Mouse (Mus musculus) gastrocnemius, postnatal 25 days (tissue): ENCODE results near the gene Pi4ka. TPM values are rescaled to one million over a fixed set of nuclear protein-coding genes. Genes with fewer than 3 reads are reported as not detected.

Experiments used
- DNase-seq: peaks from one replicate; pipeline ENCODE4 v3.0.0; 2022
- total RNA-seq, 2 experiments: library from RNA; stranded (reverse); gene quantifications; 1 replicate in 1 of 2; 2 replicates in 1 of 2; pipeline ENCODE4 v1.2.3; 2021

Gene Pi4ka
- total RNA-seq, 2 experiments from 2014 or later = 15.9 to 20.4 TPM

GRCm38 (mm10) chr16:17275721-17276120 lies 130.4 kb downstream of the Pi4ka start, which contains the start of gene Tmem191c:
Gene Tmem191c, plus strand, starts transcription at chr16:17276077.
- no peak for DNase-seq

GRCm38 (mm10) chr16:17271856-17272255 lies 134.3 kb downstream of the Pi4ka start:
- no peak for DNase-seq

- DNase-seq = no peak
Observed at GRCm38 (mm10) chr16:17271124-17271523, 135.0 kb downstream of the Pi4ka start.

GRCm38 (mm10) chr16:17269872-17270271 lies 136.2 kb downstream of the Pi4ka start:
- no peak for DNase-seq

GRCm38 (mm10) chr16:17267937-17268336 lies 138.2 kb downstream of the Pi4ka start:
- no peak for DNase-seq

- DNase-seq = no peak
Observed at GRCm38 (mm10) chr16:17266113-17266512, 140.0 kb downstream of the Pi4ka start.

- no peak for DNase-seq
Observed at GRCm38 (mm10) chr16:17261341-17261740, 144.8 kb downstream of the Pi4ka start.

- DNase-seq = no peak
Observed at GRCm38 (mm10) chr16:17258917-17259316, 147.2 kb downstream of the Pi4ka start.

GRCm38 (mm10) chr16:17257359-17257821 lies 148.7 kb downstream of the Pi4ka start:
- peak; percentile 92 for DNase-seq

- DNase-seq = no peak
Observed at GRCm38 (mm10) chr16:17255270-17255669, 150.8 kb downstream of the Pi4ka start.

GRCm38 (mm10) chr16:17254005-17254597 lies 152.0 kb downstream of the Pi4ka start:
- DNase-seq = no peak

- no peak for DNase-seq
Observed at GRCm38 (mm10) chr16:17252841-17253240, 153.3 kb downstream of the Pi4ka start.

GRCm38 (mm10) chr16:17252086-17252726 lies 153.9 kb downstream of the Pi4ka start:
- DNase-seq = no peak

- DNase-seq = no peak
Observed at GRCm38 (mm10) chr16:17251539-17251938, 154.6 kb downstream of the Pi4ka start.

- DNase-seq = no peak
Observed at GRCm38 (mm10) chr16:17249135-17249534, 157.0 kb downstream of the Pi4ka start.

GRCm38 (mm10) chr16:17247727-17248126 lies 158.4 kb downstream of the Pi4ka start:
- no peak for DNase-seq

GRCm38 (mm10) chr16:17244996-17245395 lies 161.1 kb downstream of the Pi4ka start:
- no peak for DNase-seq

GRCm38 (mm10) chr16:17243731-17244130 lies 162.4 kb downstream of the Pi4ka start:
- no peak for DNase-seq

- DNase-seq = no peak
Observed at GRCm38 (mm10) chr16:17239409-17239808, 166.7 kb downstream of the Pi4ka start.

GRCm38 (mm10) chr16:17237634-17238033 lies 168.5 kb downstream of the Pi4ka start:
- no peak for DNase-seq

GRCm38 (mm10) chr16:17234916-17235665 lies 171.0 kb downstream of the Pi4ka start:
- DNase-seq = no peak

GRCm38 (mm10) chr16:17234499-17234895 lies 171.6 kb downstream of the Pi4ka start:
- no peak for DNase-seq
